Mouse (Mus musculus) liver, postnatal 0 days (tissue): ENCODE results near the gene Fam8a1. TPM values are rescaled to one million over a fixed set of nuclear protein-coding genes. Genes with fewer than 3 reads are reported as not detected.

Source experiments
- ATAC-seq: fragments of 200-750 bp; cut with Nextera tagmentation; 2 replicates; pipeline ENCODE4 v1.8.0; 2017; ENCODE audit warnings: mild to moderate bottlenecking, moderate library complexity
- DNase-seq: peaks from one replicate; pipeline ENCODE4 v3.0.0-alpha.2; 2016
- H3K27ac ChIP-seq: fragments of 300-500 bp; sonication (generic); 2 replicates; pipeline ENCODE4 v1.5.1; 2014; ENCODE audit warnings: antibody characterized with exemption, moderate library complexity, mild to moderate bottlenecking, low read depth
- H3K27me3 ChIP-seq: fragments of 300-500 bp; sonication (generic); 2 replicates; pipeline ENCODE4 v1.6.1; 2014; ENCODE audit warnings: low read length, control low read depth, mixed read lengths; ENCODE audit not compliant: insufficient read depth
- H3K36me3 ChIP-seq: fragments of 300-500 bp; sonication (generic); replicated peaks from 2 replicates; pipeline ENCODE4 v1.6.1; 2014; ENCODE audit warnings: mild to moderate bottlenecking, control low read depth, low read length, moderate library complexity, mixed read lengths; ENCODE audit not compliant: insufficient read depth
- H3K4me1 ChIP-seq: fragments of 300-500 bp; sonication (generic); 2 replicates; pipeline ENCODE4 v1.6.1; 2014; ENCODE audit warnings: antibody characterized with exemption, mild to moderate bottlenecking, control low read depth; ENCODE audit not compliant: insufficient read depth
- H3K4me2 ChIP-seq: fragments of 300-500 bp; sonication (generic); 2 replicates; pipeline ENCODE4 v1.6.1; 2014; ENCODE audit warnings: low read depth, mild to moderate bottlenecking, low read length, moderate library complexity, mixed read lengths
- H3K4me3 ChIP-seq: fragments of 300-500 bp; sonication (generic); 2 replicates; pipeline ENCODE4 v1.5.1; 2014; ENCODE audit warnings: low read depth, low read length
- H3K9ac ChIP-seq: fragments of 300-500 bp; sonication (generic); replicated peaks from 2 replicates; pipeline ENCODE4 v1.6.1; 2014; ENCODE audit warnings: mild to moderate bottlenecking, moderate library complexity
- H3K9me3 ChIP-seq: fragments of 300-500 bp; sonication (generic); 2 replicates; pipeline ENCODE4 v1.6.1; 2016; ENCODE audit warnings: mild to moderate bottlenecking, control low read depth, low read length, mixed read lengths
- CTCF ChIP-seq: sonication (generic); IDR thresholded peaks from 2 replicates; pipeline ENCODE4 v1.5.1; 2016; ENCODE audit warnings: antibody characterized with exemption, low read depth
- EP300 ChIP-seq: IDR thresholded peaks from 2 replicates; pipeline ENCODE4 v1.6.1; 2016; ENCODE audit warnings: antibody characterized with exemption, low read depth, mild to moderate bottlenecking
- WGBS: fragments of 180-500 bp; shearing (Covaris S2); extraction: QIAGEN DNeasy Blood & Tissue Kit; methylation state at CpG from one replicate; pipeline ENCODE4 v1.1.7; 2014; ENCODE audit not compliant: insufficient replicate concordance; 5-methylcytosine and 5-hydroxymethylcytosine counted together
- polyA plus RNA-seq: library from polyadenylated mRNA; unstranded; fragments of >200 nt; fragmentation: Nextera tagmentation; extraction: Ambion mirVana; gene quantifications from 2 replicates; pipeline ENCODE4 v1.2.1, GENCODE M21; 2015

Fam8a1 gene
- polyA plus RNA-seq, 1 experiment from 2014 or later = 4.4 TPM

DNA sequence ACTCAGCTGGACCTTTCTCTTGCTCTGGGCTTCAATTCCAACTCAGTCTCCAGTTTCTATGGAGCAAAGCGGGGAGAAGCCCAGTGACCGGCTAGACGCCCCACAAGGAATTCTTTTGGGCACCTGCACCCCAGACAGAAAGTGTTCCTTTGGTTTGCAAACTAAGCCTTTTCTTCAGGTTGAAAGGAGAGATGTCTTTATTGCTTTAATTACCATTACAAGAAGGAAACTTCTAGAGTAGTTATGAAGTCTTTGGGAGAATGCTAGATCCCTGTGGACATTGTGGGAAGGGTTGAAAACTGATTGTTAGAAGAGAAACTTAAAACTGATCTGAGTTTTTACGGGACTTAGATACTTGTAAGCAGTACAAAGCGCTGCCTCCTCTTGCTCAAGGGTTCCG is 23.8 kb upstream of the Fam8a1 start:
- ATAC-seq (no peak), DNase-seq (no peak)
- 77% methylated on average over 6 of the region's 6 CpGs for WGBS
- TF ChIP-seq EP300 (no peak), CTCF (no peak)
- Histone ChIP-seq H3K4me1 (no peaks in the 10 kb centered on the region), H3K4me3 (no peak overlapping the region), H3K9ac (no peak overlapping the region), H3K27me3 (no peaks in the 10 kb centered on the region), H3K4me2 (no peak overlapping the region), H3K27ac (no peak overlapping the region), H3K9me3 (0 out of 2 replicates have a peak, but pooled peaks cover 3% of the 10 kb centered on the region), H3K36me3 (no peaks in the 10 kb centered on the region)

DNA sequence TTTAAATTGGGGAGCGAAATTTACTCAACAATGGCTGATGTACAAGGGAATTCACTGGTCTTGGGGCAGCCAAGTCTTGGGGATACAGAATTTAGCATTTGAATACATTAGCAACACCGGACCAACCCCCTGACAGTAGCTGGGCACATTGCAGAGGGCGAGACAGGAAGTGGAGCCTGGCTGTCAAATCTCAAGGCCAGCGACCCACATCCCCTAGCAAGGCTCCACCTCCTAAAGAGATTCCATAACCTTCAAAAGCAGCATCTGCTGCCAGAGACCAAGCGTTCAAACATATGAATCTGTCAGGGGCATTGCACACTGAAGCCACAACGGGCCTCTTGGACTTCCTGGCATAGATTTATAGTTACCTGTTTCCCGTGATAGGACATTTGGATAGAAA is 17.5 kb upstream of the Fam8a1 start:
- DNase-seq = no peak
- H3K27ac ChIP-seq = no peak overlapping the region
- H3K4me2 ChIP-seq = no peak overlapping the region
- H3K9me3 ChIP-seq = no peaks in the 10 kb centered on the region
- no peaks in the 10 kb centered on the region for H3K4me1 ChIP-seq
- 56% methylated on average over 7 of the region's 7 CpGs for WGBS
- no peak overlapping the region for H3K9ac ChIP-seq
- TF ChIP-seq CTCF (no peak), EP300 (no peak)
- no peak for ATAC-seq
- no peaks in the 10 kb centered on the region for H3K36me3 ChIP-seq
- H3K27me3 ChIP-seq = no peaks in the 10 kb centered on the region
- no peak overlapping the region for H3K4me3 ChIP-seq

DNA sequence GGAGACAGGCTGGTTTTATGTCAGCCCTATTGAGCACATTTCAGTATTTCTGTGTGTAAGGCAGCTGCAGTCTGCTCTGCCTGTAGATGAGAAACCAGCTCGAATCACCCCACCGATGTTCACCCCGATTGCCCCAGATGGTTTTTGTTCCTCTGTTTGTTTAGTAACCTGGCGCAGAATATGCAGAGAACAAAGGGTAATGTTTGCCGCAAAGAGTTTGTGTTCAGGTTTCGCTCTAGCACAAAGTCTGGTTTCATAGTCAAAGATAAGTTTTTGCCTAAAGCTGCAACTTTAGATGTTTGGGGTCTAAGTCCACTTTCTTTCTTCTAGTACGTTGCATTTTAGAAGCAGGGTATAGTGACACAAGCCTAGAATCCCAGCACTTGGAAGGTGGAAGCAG is 16.7 kb upstream of the Fam8a1 start:
- no peaks in the 10 kb centered on the region for H3K9me3 ChIP-seq
- ATAC-seq (no peak), DNase-seq (no peak)
- WGBS = 66% methylated on average over 7 of the region's 7 CpGs
- H3K27me3 ChIP-seq = no peaks in the 10 kb centered on the region
- no peaks in the 10 kb centered on the region for H3K4me1 ChIP-seq
- H3K4me2 ChIP-seq = no peak overlapping the region
- no peak overlapping the region for H3K9ac ChIP-seq
- H3K4me3 ChIP-seq = no peak overlapping the region
- TF ChIP-seq CTCF = no peak
- TF ChIP-seq EP300 = no peak
- H3K36me3 ChIP-seq = no peaks in the 10 kb centered on the region
- H3K27ac ChIP-seq = no peak overlapping the region

DNA sequence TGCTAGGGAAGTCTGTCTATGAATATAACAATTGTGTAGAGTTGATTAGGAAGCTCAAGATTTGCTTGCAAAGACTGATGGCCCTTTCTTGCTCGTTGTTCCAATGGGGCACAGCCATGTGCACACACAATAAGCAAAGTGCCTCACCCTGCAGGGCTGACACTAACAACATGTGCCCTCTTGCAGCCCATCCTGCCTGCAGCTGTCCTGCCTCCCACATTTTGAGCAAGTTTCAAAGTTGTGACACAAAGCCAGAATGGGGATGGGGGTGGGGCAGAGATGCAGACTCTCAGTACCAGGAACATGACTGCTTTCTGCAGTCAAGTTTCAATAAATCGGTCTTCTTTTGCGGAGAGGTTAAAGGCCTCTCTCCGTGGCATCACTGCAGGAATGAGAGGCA is 15.7 kb upstream of the Fam8a1 start:
- no peaks in the 10 kb centered on the region for H3K4me1 ChIP-seq
- 79% methylated on average over 4 of the region's 4 CpGs for WGBS
- ATAC-seq (no peak), DNase-seq (no peak)
- no peak overlapping the region for H3K4me3 ChIP-seq
- no peaks in the 10 kb centered on the region for H3K27me3 ChIP-seq
- no peak overlapping the region for H3K9ac ChIP-seq
- H3K36me3 ChIP-seq = no peaks in the 10 kb centered on the region
- H3K9me3 ChIP-seq = no peaks in the 10 kb centered on the region
- no peak overlapping the region for H3K4me2 ChIP-seq
- no peak overlapping the region for H3K27ac ChIP-seq
- TF ChIP-seq EP300 (no peak), CTCF (no peak)

DNA sequence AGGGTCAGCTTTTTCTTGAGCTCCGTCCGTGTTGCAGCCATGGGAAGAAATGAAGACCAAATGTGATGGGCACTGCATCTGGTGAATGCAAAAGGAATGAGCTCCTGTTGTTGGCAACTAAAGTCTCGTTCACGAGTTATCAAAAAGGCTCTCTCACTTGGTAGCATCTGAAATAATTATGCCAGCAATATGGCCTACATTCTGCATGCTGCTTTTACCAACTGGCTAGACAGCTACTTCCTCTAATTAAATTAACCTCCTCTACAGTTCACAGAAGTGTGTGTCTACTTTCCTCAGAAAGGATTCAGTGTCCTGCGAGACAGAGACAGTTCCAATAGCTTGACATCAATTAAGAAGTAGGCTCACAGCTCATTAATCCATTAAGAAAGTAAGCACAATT is 14.8 kb upstream of the Fam8a1 start:
- WGBS = 75% methylated on average over 5 of the region's 5 CpGs
- ATAC-seq = no peak

DNA sequence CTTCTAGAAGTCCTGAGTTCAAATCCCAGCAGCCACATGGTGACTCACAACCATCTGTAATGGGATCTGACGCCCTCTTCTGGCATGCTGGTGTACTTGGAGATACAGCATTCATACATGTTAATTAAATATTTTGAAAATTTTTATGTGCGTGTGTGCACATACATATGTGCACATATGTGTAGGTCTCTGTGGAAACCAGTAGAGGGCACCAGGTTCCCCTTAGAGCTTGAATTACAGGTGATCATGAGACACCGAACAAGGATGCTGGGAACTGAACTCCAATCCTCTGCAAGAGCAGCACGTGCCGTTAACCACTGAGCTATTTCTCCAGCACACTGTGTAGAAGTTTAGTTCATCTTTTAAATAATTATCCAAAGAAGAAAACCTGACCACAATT is 10.1 kb upstream of the Fam8a1 start:
- ATAC-seq = no peak
- no peak overlapping the region for H3K4me2 ChIP-seq
- no peak overlapping the region for H3K9ac ChIP-seq
- H3K9me3 ChIP-seq = no peaks in the 10 kb centered on the region
- no peaks in the 10 kb centered on the region for H3K4me1 ChIP-seq
- TF ChIP-seq CTCF (peak; percentile 38; the same call in 1 of the 2 replicates), EP300 (no peak)
- H3K36me3 ChIP-seq = no peaks in the 10 kb centered on the region
- DNase-seq = no peak
- no peak overlapping the region for H3K27ac ChIP-seq
- WGBS = 87% methylated on average over 5 of the region's 5 CpGs
- H3K4me3 ChIP-seq = no peak overlapping the region
- no peaks in the 10 kb centered on the region for H3K27me3 ChIP-seq

More for the DNA sequence above, 14.8 kb upstream of the Fam8a1 start:
- no peaks in the 10 kb centered on the region for H3K36me3 ChIP-seq
- no peak for DNase-seq
- no peak overlapping the region for H3K4me2 ChIP-seq
- no peak for TF ChIP-seq EP300
- no peak for TF ChIP-seq CTCF
- no peaks in the 10 kb centered on the region for H3K27me3 ChIP-seq
- H3K27ac ChIP-seq = no peak overlapping the region
- H3K4me1 ChIP-seq = no peaks in the 10 kb centered on the region
- H3K9me3 ChIP-seq = no peaks in the 10 kb centered on the region
- H3K9ac ChIP-seq = no peak overlapping the region
- no peak overlapping the region for H3K4me3 ChIP-seq

DNA sequence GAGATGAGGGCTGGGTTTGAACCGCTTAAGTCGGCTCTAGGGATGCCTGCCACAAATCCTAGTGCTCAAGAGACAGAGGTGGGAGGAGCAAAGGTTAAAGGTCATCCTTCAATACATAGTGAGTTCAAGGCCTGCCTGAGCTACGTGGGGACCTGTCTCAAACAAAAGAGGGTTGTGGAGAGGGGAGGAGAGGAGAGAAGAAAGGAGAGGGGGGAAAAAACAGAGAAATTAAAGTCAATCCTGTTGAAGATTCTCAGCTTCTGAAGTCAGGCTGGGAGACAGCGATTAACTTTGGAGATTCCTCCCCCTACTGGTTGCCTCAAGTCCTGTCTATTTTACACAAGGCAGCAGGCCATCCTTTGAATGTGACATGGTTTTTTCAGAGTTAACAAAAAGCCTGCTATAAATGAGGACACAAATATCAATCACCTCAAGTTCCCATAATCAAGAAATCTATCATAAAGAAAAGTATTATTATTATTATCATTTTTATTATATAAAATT is 5.8 kb upstream of the Fam8a1 start:
- peaks cover under 1% of the 10 kb centered on the region; the same call in 1 of the 2 replicates for H3K4me1 ChIP-seq
- no peaks in the 10 kb centered on the region for H3K9me3 ChIP-seq
- H3K27ac ChIP-seq = no peak overlapping the region
- H3K27me3 ChIP-seq = no peaks in the 10 kb centered on the region
- TF ChIP-seq CTCF (peak; percentile 66), EP300 (no peak)
- no peak overlapping the region for H3K4me2 ChIP-seq
- H3K36me3 ChIP-seq = no peaks in the 10 kb centered on the region
- 40% methylated on average over 4 of the region's 4 CpGs for WGBS
- H3K4me3 ChIP-seq = no peak overlapping the region
- no peak for DNase-seq
- ATAC-seq = no peak
- no peak overlapping the region for H3K9ac ChIP-seq
